Mouse (Mus musculus) lung, postnatal 0 days (tissue): Measurements from ENCODE around the gene Synrg.

ENCODE experiments used
- CTCF ChIP-seq: IDR thresholded peaks from 2 replicates; pipeline ENCODE4 v1.5.1; 2016; ENCODE audit warnings: antibody characterized with exemption, mild to moderate bottlenecking
- EP300 ChIP-seq: IDR thresholded peaks from 2 replicates; pipeline ENCODE4 v1.6.1; 2016; ENCODE audit warnings: antibody characterized with exemption, mild to moderate bottlenecking, control low read depth

- no peak for TF ChIP-seq CTCF
- no peak for TF ChIP-seq EP300
Observed at GRCm38 (mm10) chr11:84048411-84048810, 84.2 kb downstream of the Synrg start.
